Mouse (Mus musculus) heart, adult 11 months (tissue): ENCODE data around the gene Hnrnpll.

Source experiments
- DNase-seq: peaks from one replicate; pipeline ENCODE4 v3.0.0; 2022

Hnrnpll gene

DNA sequence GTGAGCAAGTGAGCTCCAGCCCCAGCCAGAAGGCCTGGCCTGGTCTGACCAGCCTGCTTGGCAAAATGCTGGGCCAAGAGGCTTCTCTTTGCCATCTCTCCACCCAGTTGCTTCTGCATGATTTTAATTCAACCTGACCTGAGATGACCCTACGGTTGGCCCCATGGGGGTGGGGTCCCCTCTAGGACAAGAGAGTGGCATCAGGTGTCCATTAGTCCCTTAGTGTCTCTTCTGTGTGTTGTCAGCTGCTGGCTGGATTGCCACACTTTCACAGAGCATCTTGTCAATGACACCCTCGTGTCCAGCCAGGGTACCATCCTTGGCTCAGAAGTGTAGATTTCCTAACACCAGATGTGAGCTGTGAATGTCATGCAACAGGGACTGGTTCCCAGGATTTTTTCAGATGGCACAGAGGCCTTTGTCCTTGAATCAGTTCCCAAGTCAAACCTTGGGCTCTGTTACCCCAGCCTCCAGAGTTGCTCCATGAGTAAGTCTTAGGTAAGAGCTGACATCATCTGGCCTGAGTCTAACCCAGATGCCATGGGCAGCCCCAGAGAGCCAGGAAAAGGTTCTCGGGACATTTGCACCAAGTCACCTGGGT, 66.9 kb downstream of the Hnrnpll start:
- peak; percentile 94 for DNase-seq

DNA sequence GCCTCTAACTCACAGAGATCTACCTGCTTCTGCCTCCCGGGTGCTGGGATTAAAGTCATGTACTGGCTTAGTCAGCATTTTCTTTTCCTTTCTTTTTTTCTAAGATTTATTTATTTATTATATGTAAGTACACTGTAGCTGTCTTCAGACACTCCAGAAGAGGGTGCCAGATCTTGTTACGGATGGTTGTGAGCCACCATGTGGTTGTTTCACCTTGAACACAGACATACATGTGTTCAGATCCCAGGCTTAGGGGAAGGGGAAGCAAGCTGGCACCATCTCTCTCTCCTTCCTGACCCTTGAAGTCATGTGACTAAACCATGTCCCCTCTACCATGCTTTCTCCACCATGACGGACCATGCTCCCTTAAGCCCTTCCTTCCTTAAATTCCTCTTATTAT, 70.0 kb downstream of the Hnrnpll start:
- DNase-seq = no peak

DNA sequence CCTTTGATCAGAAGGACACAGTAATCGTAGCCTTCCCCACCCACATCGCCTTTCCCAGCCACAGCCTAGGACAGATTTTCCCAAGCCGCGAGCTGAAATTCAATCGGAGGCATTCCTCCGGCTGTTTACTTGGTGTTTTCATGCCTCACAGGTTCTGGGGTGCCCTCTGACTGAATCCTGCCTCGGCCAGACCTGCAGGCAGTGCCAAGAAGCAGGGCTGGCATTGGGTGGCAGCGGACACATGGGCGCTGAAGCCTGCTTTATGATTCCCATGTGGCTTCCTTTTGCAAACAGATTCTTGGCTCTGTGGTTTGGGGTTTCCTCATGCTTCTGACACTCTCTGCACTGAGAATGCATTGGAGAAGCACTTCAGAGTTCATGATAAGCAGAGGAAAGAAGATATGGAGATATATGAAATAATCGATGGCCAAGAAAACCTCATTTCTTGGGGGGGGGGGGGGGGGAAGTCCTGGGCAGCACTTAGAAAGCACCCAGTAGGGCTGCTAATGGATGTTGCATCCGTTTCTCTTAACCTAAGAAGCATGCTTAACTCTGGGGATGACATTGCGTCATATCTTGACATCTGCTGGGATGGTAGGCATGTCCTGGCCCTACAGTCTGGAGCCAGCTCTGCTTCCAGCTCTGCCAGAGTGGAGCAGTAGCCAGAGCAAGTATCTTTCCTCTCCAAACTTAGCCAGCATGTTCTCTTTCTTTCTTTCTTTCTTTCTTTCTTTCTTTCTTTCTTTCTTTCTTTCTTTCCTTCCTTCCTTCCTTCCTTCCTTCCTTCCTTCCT, 70.8 kb downstream of the Hnrnpll start:
- peak; percentile 88 for DNase-seq

DNA sequence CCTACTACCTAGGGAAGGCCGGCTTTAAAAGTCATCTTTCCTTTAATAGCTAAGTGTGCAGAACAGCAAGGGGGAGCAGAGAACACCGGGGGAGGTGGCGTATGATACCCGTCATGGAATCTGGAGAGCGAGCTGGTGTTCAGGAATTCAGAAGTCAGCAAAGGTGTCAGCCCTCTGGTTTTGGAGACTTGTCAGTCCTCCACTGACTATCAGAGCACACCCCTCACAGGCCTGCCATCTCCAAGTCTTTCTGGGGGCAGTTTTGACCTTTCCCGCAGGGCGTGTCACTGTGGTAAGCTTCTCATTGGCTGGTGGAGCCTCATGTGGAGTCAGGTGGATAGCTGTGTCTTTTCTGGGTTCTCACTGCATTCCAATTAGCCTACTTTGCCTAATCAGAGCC, 72.0 kb downstream of the Hnrnpll start:
- no peak for DNase-seq

- DNase-seq = peak; percentile 80
Observed at GRCm38 (mm10) chr17:79984450-79984849, 77.7 kb downstream of the Hnrnpll start.

DNA sequence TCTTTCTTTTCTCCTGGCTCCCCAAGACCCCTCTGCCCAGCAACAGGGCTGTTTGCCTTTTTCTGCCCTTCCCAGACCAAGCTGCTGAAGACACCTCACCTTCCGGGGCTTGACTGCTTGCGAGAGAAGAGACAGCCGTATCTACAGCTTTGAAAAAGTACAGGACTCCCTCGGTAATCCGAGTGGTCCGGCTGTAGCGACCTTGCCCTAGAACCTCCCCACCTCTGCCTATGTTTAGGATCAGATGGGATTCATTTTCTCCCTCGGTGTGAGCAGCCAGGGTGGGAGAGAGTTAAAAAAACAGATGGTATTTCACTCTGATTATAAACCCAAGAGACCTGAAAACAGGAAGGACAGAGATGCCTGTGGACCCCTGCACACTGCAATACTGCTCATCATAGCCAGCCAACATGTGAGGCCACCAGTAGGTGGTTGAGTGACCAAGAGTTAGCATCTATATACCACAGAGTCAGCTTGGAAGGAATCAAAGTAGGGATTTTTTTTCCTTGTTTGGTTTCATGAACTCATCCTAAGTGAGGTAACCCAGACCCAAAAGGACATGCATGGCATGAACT, 79.1 kb downstream of the Hnrnpll start:
- no peak for DNase-seq

DNA sequence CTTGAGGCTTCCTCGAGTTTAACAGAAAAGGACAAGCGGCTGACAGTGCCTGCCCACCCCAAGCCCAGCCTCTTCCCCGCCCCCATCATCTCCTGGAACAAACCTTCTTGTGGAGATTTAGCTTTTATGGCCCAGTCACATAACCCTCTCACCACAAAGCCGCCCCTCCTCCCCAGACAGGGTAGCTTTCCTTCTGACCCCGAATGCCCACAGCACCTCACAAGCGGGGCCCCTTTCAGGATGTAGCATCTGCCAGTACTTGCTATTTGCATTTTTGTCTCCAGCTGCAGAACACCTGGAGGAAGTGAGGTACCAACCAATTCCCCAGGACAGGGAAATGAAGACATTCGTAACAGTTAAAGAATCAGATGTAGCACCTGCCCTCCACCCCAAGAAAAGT, 79.6 kb downstream of the Hnrnpll start:
- DNase-seq = peak; percentile 55

GRCm38 (mm10) chr17:79981758-79982481, 80.2 kb downstream of the Hnrnpll start:
- peak; percentile 66 for DNase-seq

DNA sequence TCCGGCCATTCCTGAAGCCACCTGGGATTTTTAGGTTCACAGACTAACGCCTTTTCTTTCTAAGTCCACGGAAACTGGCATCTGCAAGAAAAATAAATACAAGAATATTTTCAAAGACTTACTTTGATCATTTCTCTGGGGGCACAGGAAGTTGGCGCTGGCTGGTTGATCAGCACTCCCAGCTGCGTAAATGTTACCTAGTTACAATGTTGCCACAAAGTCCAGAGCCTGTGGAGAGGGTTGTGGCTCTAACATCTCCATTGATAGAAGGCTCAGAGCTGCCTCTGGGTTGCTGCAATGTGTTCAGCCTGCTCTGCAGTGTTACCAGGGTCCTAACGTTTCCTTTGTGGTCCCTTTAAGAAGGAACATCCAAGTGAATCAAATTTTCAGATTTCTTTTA, 80.8 kb downstream of the Hnrnpll start:
- DNase-seq = peak; percentile 51

DNA sequence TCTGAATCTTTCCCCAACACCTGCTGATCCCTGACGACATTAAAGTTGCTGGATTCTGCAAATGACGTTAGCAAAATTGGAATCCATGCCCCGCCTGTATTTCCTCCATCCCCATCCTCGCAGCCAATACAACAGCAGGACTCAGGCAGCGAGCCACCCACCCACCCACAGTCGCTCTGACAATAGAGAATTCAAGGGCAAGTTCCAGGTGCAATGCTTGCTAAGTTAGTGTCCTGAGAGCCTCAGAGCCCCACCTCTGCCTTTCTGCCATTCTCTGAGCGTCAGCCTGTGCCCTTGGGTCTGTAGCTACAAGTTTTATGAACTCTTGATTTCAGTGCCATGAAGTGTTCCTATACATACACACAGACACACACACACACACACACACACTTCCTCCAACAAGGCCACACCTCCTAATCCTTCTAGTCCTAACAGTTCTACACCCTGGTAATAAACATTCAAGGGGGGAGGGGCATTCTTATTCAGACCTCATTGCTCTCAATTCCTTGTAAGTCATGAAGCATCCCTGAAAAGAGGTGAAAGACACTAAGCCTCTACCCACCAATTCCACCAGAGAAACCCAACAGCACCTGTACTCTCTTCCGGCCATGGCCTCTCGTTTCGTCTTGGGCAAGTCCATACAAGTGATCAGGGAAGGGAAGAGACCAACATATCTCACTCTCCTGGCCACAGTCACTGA, 81.6 kb downstream of the Hnrnpll start:
- DNase-seq = no peak
